Mouse (Mus musculus): ENCODE results near the gene Spdye4a. TPM values are rescaled to one million over a fixed set of nuclear protein-coding genes. Genes with fewer than 3 reads are reported as not detected.

Spdye4a gene
- polyA plus RNA-seq, 1 experiment, result not detected

DNA sequence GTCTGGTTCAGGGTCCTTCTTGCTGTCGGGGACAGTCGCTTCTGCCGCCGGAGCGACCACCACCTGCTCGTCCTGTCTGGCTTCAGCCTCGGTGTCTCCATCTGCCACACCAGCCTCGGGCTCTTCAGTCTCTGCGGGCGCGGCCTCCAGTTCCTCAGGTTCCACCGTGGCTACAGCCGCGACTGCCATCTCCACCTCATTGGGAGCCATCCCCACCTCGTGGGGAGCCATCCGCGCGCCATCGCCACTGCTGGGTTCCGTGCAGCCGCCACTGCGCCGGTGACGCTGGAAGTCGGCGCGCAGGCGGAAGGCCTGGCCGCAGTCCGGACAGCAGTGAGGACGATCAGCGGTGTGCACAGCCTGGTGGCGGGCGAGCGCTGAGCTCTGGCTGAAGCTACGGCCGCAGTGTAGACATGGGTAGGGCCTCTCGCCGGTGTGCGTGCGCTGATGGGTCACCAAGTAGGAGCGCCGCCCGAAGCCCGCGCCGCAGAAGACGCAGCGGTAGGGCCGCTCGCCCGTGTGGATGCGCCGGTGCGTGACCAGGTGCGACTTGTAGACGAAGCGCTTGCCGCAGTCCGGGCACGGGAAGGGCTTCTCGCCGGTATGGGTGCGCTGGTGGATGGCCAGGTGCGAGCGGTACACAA lies 27.9 kb upstream of the Spdye4a start:
- no peak overlapping the region for H3K27ac ChIP-seq (ENCODE audit: insufficient read depth, low read depth, low read length)
- no peak overlapping the region for H3K4me3 ChIP-seq (ENCODE audit: low read depth, low read length)
- H3K4me1 ChIP-seq (ENCODE audit: control insufficient read depth, insufficient read depth, insufficient read length, low read length), result peaks cover 3% of the 10 kb centered on the region; the same call in 1 of the 2 replicates
- TF ChIP-seq POLR2A (IDR thresholded peaks at IDR 0.05; ENCODE audit: low read depth, low read length) (no peak), CTCF (IDR thresholded peaks at IDR 0.05; ENCODE audit: extremely low read depth, insufficient read length, insufficient replicate concordance, low read depth, low read length) (no peak)
- H3K36me3 ChIP-seq (ENCODE audit: control insufficient read depth, insufficient read depth, low read length), result 0 out of 2 replicates have a peak, but pooled peaks cover 3% of the 10 kb centered on the region
- peaks cover 16% of the 10 kb centered on the region for H3K27me3 ChIP-seq (ENCODE audit: control insufficient read depth, insufficient read depth, low read length)
- 79% methylated on average over 66 of the region's 66 CpGs for WGBS

DNA sequence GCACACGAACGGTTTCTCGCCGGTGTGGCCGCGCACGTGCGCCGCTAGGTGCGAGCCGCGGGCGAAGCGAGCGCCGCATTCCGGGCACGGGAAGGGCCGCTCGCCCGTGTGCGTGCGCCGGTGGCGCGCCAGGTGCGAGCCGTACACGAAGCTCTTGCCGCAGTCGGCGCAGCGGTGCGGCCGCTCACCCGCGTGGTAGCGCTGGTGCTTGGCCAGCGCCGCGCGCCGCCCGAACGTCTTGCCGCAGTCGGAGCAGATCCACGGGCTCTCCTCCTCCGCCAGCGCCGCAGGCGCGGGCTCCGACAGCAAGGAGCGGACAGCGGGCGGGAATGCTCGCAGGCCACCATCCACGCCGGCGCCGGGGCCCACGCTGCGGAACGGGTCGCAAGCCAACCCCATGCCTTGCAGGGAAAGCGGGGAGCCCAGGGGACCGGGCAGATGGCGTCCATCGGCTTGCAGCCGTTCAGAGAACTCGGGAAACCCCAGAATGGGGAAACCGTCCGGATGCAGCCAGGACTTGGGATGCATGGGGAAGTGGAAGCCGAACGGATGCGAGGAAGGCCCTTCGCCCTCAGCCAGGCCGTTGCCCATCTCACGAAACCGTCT lies 27.3 kb upstream of the Spdye4a start:
- Histone ChIP-seq H3K4me3 (ENCODE audit: low read depth, low read length) (peak overlapping the region; percentile 19), H3K36me3 (ENCODE audit: control insufficient read depth, insufficient read depth, low read length) (0 out of 2 replicates have a peak, but pooled peaks cover 3% of the 10 kb centered on the region), H3K27ac (ENCODE audit: insufficient read depth, low read depth, low read length) (no peak overlapping the region), H3K27me3 (ENCODE audit: control insufficient read depth, insufficient read depth, low read length) (peaks cover 16% of the 10 kb centered on the region), H3K4me1 (ENCODE audit: control insufficient read depth, insufficient read depth, insufficient read length, low read length) (peaks cover 3% of the 10 kb centered on the region; the same call in 1 of the 2 replicates)
- TF ChIP-seq CTCF (IDR thresholded peaks at IDR 0.05; ENCODE audit: extremely low read depth, insufficient read length, insufficient replicate concordance, low read depth, low read length) (no peak), POLR2A (IDR thresholded peaks at IDR 0.05; ENCODE audit: low read depth, low read length) (no peak)
- 45% methylated on average over 81 of the region's 81 CpGs for WGBS

DNA sequence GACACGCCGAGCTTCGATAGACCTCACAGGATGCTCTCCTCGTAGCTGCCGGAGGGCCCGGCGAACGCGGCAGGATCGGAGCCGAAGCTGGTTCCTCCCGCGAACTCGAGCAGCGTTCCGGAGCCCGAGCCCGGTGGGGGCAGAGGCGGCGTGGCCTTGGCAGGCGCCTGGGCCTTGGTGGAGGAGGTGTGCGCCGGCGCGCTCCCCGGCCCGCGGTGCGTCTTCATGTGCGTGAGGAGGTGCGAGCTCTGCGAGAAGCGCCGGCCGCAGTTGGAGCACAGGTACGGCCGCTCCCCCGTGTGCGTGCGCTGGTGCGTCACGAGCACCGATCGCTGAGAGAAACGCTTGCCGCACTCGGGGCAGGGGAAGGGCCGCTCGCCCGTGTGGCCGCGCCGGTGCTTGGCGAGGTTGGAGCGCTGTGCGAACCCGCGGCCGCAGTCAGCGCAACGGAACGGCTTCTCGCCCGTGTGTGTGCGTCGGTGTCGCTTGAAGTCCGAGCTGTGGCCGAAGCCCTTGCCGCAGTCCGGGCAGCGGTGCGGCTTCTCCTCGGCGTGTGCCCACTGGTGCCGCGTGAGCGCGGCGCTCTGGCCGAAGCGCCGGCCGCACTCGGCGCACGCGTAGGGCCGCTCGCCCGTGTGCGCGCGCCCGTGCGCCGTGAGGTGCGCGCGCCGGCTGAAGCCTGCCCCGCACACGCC lies 26.6 kb upstream of the Spdye4a start:
- H3K36me3 ChIP-seq (ENCODE audit: control insufficient read depth, insufficient read depth, low read length), result peaks cover 3% of the 10 kb centered on the region; the same call in 1 of the 2 replicates
- H3K27ac ChIP-seq (ENCODE audit: insufficient read depth, low read depth, low read length), result no peak overlapping the region
- peaks cover 3% of the 10 kb centered on the region; the same call in 1 of the 2 replicates for H3K4me1 ChIP-seq (ENCODE audit: control insufficient read depth, insufficient read depth, insufficient read length, low read length)
- WGBS, result 35% methylated on average over 103 of the region's 103 CpGs
- peaks cover 16% of the 10 kb centered on the region for H3K27me3 ChIP-seq (ENCODE audit: control insufficient read depth, insufficient read depth, low read length)
- peak overlapping the region; percentile 19 for H3K4me3 ChIP-seq (ENCODE audit: low read depth, low read length)
- TF ChIP-seq CTCF (IDR thresholded peaks at IDR 0.05; ENCODE audit: extremely low read depth, insufficient read length, insufficient replicate concordance, low read depth, low read length) (no peak), POLR2A (IDR thresholded peaks at IDR 0.05; ENCODE audit: low read depth, low read length) (no peak)

DNA sequence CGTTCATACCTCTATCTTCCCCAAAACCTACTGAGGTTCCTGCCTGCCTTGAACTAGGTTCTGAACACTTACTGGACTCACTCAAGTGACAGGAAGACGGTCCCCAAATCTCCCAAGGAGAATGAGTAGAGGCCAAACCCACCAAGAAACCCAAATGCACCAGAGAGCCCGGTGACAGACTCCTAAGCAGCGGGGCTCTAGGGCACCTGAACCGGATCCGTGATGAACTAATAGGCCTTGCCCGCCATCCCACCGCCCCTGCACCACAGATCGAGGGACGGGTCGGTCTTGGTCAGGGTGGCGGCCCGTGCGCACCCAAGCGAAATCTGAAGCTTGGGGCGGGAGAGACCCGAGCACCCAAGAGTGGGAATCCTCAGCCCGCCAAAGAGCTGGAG lies 26.1 kb upstream of the Spdye4a start:
- TF ChIP-seq CTCF (IDR thresholded peaks at IDR 0.05; ENCODE audit: extremely low read depth, insufficient read length, insufficient replicate concordance, low read depth, low read length) (no peak), POLR2A (IDR thresholded peaks at IDR 0.05; ENCODE audit: low read depth, low read length) (no peak)
- Histone ChIP-seq H3K4me3 (ENCODE audit: low read depth, low read length) (no peak overlapping the region), H3K27ac (ENCODE audit: insufficient read depth, low read depth, low read length) (no peak overlapping the region), H3K36me3 (ENCODE audit: control insufficient read depth, insufficient read depth, low read length) (peaks cover 3% of the 10 kb centered on the region; the same call in 1 of the 2 replicates), H3K4me1 (ENCODE audit: control insufficient read depth, insufficient read depth, insufficient read length, low read length) (peaks cover 3% of the 10 kb centered on the region; the same call in 1 of the 2 replicates), H3K27me3 (ENCODE audit: control insufficient read depth, insufficient read depth, low read length) (peaks cover 16% of the 10 kb centered on the region)
- WGBS, result 63% methylated on average over 18 of the region's 18 CpGs

DNA sequence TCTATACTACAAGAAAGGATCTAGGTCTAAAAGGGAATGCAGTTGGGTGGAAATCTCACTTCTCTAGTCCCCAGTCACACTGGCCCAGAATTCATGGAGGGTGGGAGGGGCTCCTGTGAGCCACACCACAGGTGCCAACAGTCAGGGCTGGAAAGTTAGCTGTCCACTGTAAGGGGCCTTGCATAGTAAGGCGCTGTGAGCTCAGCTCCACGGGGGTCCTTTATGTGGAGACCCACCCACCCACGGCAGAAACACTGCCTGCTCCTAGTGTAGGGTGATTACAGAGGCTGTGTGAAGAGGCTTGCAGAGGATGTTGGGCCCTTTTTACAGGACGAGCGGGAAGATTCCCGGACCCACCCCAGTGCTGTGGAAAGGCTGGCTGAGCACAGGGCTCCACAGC lies 25.3 kb upstream of the Spdye4a start:
- Histone ChIP-seq H3K27me3 (ENCODE audit: control insufficient read depth, insufficient read depth, low read length) (peaks cover 16% of the 10 kb centered on the region), H3K27ac (ENCODE audit: insufficient read depth, low read depth, low read length) (no peak overlapping the region), H3K36me3 (ENCODE audit: control insufficient read depth, insufficient read depth, low read length) (peaks cover 6% of the 10 kb centered on the region), H3K4me3 (ENCODE audit: low read depth, low read length) (no peak overlapping the region), H3K4me1 (ENCODE audit: control insufficient read depth, insufficient read depth, insufficient read length, low read length) (peaks cover 3% of the 10 kb centered on the region; the same call in 1 of the 2 replicates)
- WGBS, result 69% methylated on average over 6 of the region's 6 CpGs
- TF ChIP-seq POLR2A (IDR thresholded peaks at IDR 0.05; ENCODE audit: low read depth, low read length) (no peak), CTCF (IDR thresholded peaks at IDR 0.05; ENCODE audit: extremely low read depth, insufficient read length, insufficient replicate concordance, low read depth, low read length) (no peak)

DNA sequence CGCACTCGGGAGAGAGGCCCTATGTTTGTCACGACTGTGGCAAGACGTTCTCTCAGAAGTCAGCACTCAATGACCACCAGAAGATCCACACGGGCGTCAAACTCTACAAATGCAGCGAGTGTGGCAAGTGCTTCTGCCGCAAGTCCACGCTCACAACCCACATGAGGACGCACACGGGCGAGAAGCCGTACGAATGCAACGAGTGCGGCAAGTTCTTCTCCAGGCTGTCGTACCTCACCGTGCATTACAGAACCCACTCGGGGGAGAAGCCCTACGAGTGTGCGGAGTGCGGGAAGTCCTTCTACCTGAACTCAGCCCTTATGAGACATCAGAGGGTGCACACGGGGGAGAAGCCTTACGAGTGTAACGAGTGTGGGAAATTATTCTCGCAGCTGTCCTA lies 18.2 kb upstream of the Spdye4a start:
- 97% methylated on average over 26 of the region's 26 CpGs for WGBS
- H3K4me1 ChIP-seq (ENCODE audit: control insufficient read depth, insufficient read depth, insufficient read length, low read length), result no peaks in the 10 kb centered on the region
- H3K36me3 ChIP-seq (ENCODE audit: control insufficient read depth, insufficient read depth, low read length), result peaks cover 36% of the 10 kb centered on the region
- no peak for TF ChIP-seq POLR2A (IDR thresholded peaks at IDR 0.05; ENCODE audit: low read depth, low read length)
- TF ChIP-seq CTCF (IDR thresholded peaks at IDR 0.05; ENCODE audit: extremely low read depth, insufficient read length, insufficient replicate concordance, low read depth, low read length), result no peak
- no peak overlapping the region for H3K4me3 ChIP-seq (ENCODE audit: low read depth, low read length)
- H3K27ac ChIP-seq (ENCODE audit: insufficient read depth, low read depth, low read length), result no peak overlapping the region
- H3K27me3 ChIP-seq (ENCODE audit: control insufficient read depth, insufficient read depth, low read length), result no peaks in the 10 kb centered on the region

DNA sequence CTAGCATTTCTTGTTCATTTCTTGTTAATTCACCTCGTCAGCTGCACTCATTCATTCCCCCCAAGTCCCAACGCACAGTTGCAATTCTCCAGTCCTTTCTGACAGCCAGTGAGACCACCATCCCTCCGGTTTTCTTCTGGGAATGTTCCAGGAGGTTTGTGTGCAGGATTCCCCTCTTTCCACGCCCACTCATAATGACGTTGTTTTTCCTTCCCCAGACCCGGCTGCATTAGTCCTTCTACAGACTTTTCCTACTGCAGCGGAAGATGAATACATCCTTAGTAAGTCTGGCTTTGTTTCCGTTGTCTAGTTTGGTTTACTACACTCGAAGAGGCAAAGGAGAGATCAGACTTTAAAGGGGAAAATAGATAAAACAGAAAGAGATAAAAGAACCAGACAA lies 9.3 kb upstream of the Spdye4a start:
- TF ChIP-seq CTCF (IDR thresholded peaks at IDR 0.05; ENCODE audit: extremely low read depth, insufficient read length, insufficient replicate concordance, low read depth, low read length), result no peak
- peaks cover 7% of the 10 kb centered on the region; the same call in 1 of the 2 replicates for H3K36me3 ChIP-seq (ENCODE audit: control insufficient read depth, insufficient read depth, low read length)
- WGBS, result 37% methylated on average over 9 of the region's 9 CpGs
- no peak overlapping the region for H3K27ac ChIP-seq (ENCODE audit: insufficient read depth, low read depth, low read length)
- H3K4me3 ChIP-seq (ENCODE audit: low read depth, low read length), result no peak overlapping the region
- no peaks in the 10 kb centered on the region; the same call in 1 of the 2 replicates for H3K4me1 ChIP-seq (ENCODE audit: control insufficient read depth, insufficient read depth, insufficient read length, low read length)
- H3K27me3 ChIP-seq (ENCODE audit: control insufficient read depth, insufficient read depth, low read length), result no peaks in the 10 kb centered on the region
